Mouse (Mus musculus): ENCODE measurements around the gene Nck2.

GRCm38 (mm10) chr1:43474535-43475409, 30.4 kb downstream of the Nck2 start:
- no peak for TF ChIP-seq CTCF (conservative IDR thresholded peaks at IDR 0.05; ENCODE audit: insufficient read depth, insufficient read length, low read depth, low read length)
- no peak for TF ChIP-seq POLR2A (IDR thresholded peaks at IDR 0.05; ENCODE audit: low read depth, low read length)

Data from kidney, adult 2 months (tissue).